14 mouse cellular contexts compared by ENCODE assay signal in genomic region chr11:34872432-34872831, GRCm38 (mm10).
"Had no signal": no experiment of that assay in that cellular context is flagged by ENCODE, and none has a peak within 500 bp of the region (broad histone marks: within the 10 kb centered on the region; RNA-seq: fewer than 3 reads in every experiment).

No protein-coding gene starts in this region.

- DNase-seq: retina, postnatal 1 day; right cerebral cortex, adult 18-20 months; right cerebral cortex, postnatal 14 days; right cerebral cortex, postnatal 25 days; right cerebral cortex, postnatal 4 days; spleen, adult 18-20 months; thymus, adult 2 months; thymus, postnatal 14 days; thymus, postnatal 25 days; thymus, postnatal 36 days; thymus, postnatal 4 days had no signal

- H3K9ac ChIP-seq: neural tube, embryonic 15.5 days; stomach, embryonic 15.5 days had no signal

- H3K4me3 ChIP-seq: neural tube, embryonic 15.5 days; stomach, embryonic 15.5 days had no signal

- H3K36me3 ChIP-seq: neural tube, embryonic 15.5 days; stomach, embryonic 15.5 days had no signal

- H3K4me2 ChIP-seq: neural tube, embryonic 15.5 days; stomach, embryonic 15.5 days had no signal

- H3K9me3 ChIP-seq: neural tube, embryonic 15.5 days; stomach, embryonic 15.5 days had no signal

- H3K27ac ChIP-seq: neural tube, embryonic 15.5 days; stomach, embryonic 15.5 days; stomach, postnatal 0 days had no signal

- H3K27me3 ChIP-seq: neural tube, embryonic 15.5 days; stomach, embryonic 15.5 days had no signal

- H3K4me1 ChIP-seq: neural tube, embryonic 15.5 days; stomach, embryonic 15.5 days had no signal
